Mouse (Mus musculus) liver, embryonic 18 days (tissue): ENCODE results near the gene Lhfpl4. TPM values are rescaled to one million over a fixed set of nuclear protein-coding genes. Genes with fewer than 3 reads are reported as not detected.

ENCODE experiments used
- polyA plus RNA-seq: library from polyadenylated mRNA; depleted of rRNA; stranded (reverse); fragments of >200 nt; gene quantifications from 2 replicates; pipeline ENCODE4 v1.2.3, GENCODE M21; 2012; rRNA removed

The Lhfpl4 gene
- polyA plus RNA-seq: under 0.01 and 0.02 TPM in 2 replicates

DNA sequence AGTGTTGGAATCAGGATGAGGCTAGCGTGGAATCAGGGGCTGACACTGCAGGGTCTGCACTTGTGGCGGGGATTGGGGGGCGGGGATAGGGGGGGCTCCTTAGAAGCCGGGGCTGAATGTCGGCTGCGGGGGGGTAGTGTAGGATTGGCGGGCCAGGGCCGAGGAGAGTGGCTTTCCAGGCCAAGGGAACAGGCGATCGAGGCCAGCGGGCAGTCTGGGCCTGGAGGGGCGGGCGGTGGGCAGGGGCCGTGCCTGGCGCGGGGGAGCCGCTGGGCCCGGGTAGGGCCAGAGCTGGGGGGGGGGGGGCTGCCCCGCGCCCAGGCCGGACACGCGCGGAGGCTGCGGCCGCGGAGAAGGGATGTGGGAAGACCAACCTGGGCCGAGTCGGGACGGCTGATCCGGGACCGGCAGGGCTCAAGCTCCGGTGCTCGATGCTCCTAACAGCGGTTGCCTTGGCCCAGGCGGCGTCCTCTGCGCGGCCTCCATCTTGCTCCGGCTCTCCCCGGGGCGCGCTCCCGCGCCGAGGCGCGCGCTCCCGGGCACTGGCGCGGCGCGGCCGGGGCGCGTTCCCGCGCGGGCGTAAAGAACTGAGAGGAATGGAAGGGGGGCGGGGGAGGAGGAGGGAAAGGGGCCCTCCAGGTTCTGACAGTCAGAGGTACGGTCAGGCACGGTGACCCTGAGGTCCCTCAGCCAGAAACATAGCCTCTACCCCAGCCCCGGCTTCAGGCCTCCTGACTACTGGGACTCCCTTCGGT, at the start of gene Lhfpl4:
Gene Lhfpl4, minus strand, starts transcription at position 544 of the 755 bp plus-strand sequence.

GRCm38 (mm10) chr6:113237542-113238270, 42.5 kb upstream of the Lhfpl4 start, which contains the start of gene Mtmr14:
Gene Mtmr14 (plus strand): TSS chr6:113237843.

Other genes with a start within 250 kb of the Lhfpl4 start
- 0.23 and 0.24 TPM in 2 replicates for gene Srgap3, start 248.1 kb downstream of the Lhfpl4 start, polyA plus RNA-seq
- gene Thumpd3, start 149.2 kb downstream of the Lhfpl4 start, polyA plus RNA-seq: 14.7 and 15.0 TPM in 2 replicates
- gene Setd5, start 118.0 kb downstream of the Lhfpl4 start, polyA plus RNA-seq: 12.6 and 15.1 TPM in 2 replicates
- 15.0 and 15.2 TPM in 2 replicates for gene Mtmr14, start 42.5 kb upstream of the Lhfpl4 start, polyA plus RNA-seq
- gene Cpne9, start 86.9 kb upstream of the Lhfpl4 start, polyA plus RNA-seq: 0.01 and 0.06 TPM in 2 replicates
- gene Brpf1, start 111.8 kb upstream of the Lhfpl4 start, polyA plus RNA-seq: 8.6 and 10.5 TPM in 2 replicates
- gene Ogg1, start 131.6 kb upstream of the Lhfpl4 start, polyA plus RNA-seq: 6.7 and 7.1 TPM in 2 replicates
- gene Camk1, start 148.6 kb upstream of the Lhfpl4 start, polyA plus RNA-seq: 14.7 and 16.5 TPM in 2 replicates
- gene Tada3, start 182.5 kb upstream of the Lhfpl4 start, polyA plus RNA-seq: 8.9 and 9.7 TPM in 2 replicates
- gene Arpc4, start 182.7 kb upstream of the Lhfpl4 start, polyA plus RNA-seq: 44.5 and 50.4 TPM in 2 replicates
- 2.1 and 3.1 TPM in 2 replicates for gene Ttll3, start 193.9 kb upstream of the Lhfpl4 start, polyA plus RNA-seq
- 19.9 and 20.2 TPM in 2 replicates for gene Rpusd3, start 224.0 kb upstream of the Lhfpl4 start, polyA plus RNA-seq
- 0.21 and 0.44 TPM in 2 replicates for gene Cidec, start 240.4 kb upstream of the Lhfpl4 start, polyA plus RNA-seq
- gene Jagn1, start 247.2 kb upstream of the Lhfpl4 start, polyA plus RNA-seq: 27.7 and 29.5 TPM in 2 replicates